Mouse (Mus musculus) large intestine, adult 2 months (tissue): Measurements from ENCODE around the gene Fam186b. TPM values are rescaled to one million over a fixed set of nuclear protein-coding genes. Genes with fewer than 3 reads are reported as not detected.

Experiments
- DNase-seq: peaks from one replicate; pipeline ENCODE4 v3.0.0-alpha.2; 2012; ENCODE audit warnings: low read depth, low spot score
- WGBS: fragments of 180-500 bp; shearing (Covaris S2); methylation state at CpG from one replicate; pipeline ENCODE4 v1.1.7; 2018; 5-methylcytosine and 5-hydroxymethylcytosine counted together
- polyA plus RNA-seq: library from polyadenylated mRNA; depleted of rRNA; stranded (reverse); fragments of >200 nt; gene quantifications from 2 replicates; pipeline ENCODE4 v1.2.3, GENCODE M21; 2012

Gene Fam186b
- polyA plus RNA-seq, 1 experiment, result not detected

GRCm38 (mm10) chr15:99324151-99324550, 28.5 kb upstream of the Fam186b start:
- WGBS, result 83% methylated on average over 9 of the region's 9 CpGs
- no peak for DNase-seq

GRCm38 (mm10) chr15:99320978-99321377, 25.3 kb upstream of the Fam186b start:
- 87% methylated on average over 9 of the region's 9 CpGs for WGBS
- no peak for DNase-seq

- no peak for DNase-seq
- WGBS, result 78% methylated on average over 10 of the region's 10 CpGs
Measured at GRCm38 (mm10) chr15:99320168-99320674, 24.5 kb upstream of the Fam186b start.

GRCm38 (mm10) chr15:99319411-99319871, 23.8 kb upstream of the Fam186b start:
- 58% methylated on average over 3 of the region's 3 CpGs for WGBS
- no peak for DNase-seq

- no peak for DNase-seq
- 79% methylated on average over 14 of the region's 14 CpGs for WGBS
Measured at GRCm38 (mm10) chr15:99318861-99319410, 23.2 kb upstream of the Fam186b start.

- no peak for DNase-seq
- 91% methylated on average over 6 of the region's 6 CpGs for WGBS
Measured at GRCm38 (mm10) chr15:99318071-99318470, 22.4 kb upstream of the Fam186b start.

- DNase-seq, result no peak
Measured at GRCm38 (mm10) chr15:99317267-99317651, 21.6 kb upstream of the Fam186b start.

GRCm38 (mm10) chr15:99316314-99317266, 20.9 kb upstream of the Fam186b start:
- 72% methylated on average over 16 of the region's 16 CpGs for WGBS
- no peak for DNase-seq

More at GRCm38 (mm10) chr15:99317267-99317651, 21.6 kb upstream of the Fam186b start:
- 71% methylated on average over 2 of the region's 2 CpGs for WGBS

- DNase-seq, result no peak
- WGBS, result 89% methylated on average over 16 of the region's 16 CpGs
Measured at GRCm38 (mm10) chr15:99314891-99315290, 19.2 kb upstream of the Fam186b start.

GRCm38 (mm10) chr15:99310617-99311016, 14.9 kb upstream of the Fam186b start:
- 87% methylated on average over 5 of the region's 5 CpGs for WGBS
- no peak for DNase-seq

- WGBS, result 92% methylated on average over 9 of the region's 9 CpGs
- no peak for DNase-seq
Measured at GRCm38 (mm10) chr15:99309549-99309948, 13.9 kb upstream of the Fam186b start.

GRCm38 (mm10) chr15:99307476-99307875, 11.8 kb upstream of the Fam186b start:
- no peak for DNase-seq
- WGBS, result 84% methylated on average over 9 of the region's 9 CpGs

- 55% methylated on average over 5 of the region's 5 CpGs for WGBS
- no peak for DNase-seq
Measured at GRCm38 (mm10) chr15:99296213-99296612, 525 bp upstream of the Fam186b start.

GRCm38 (mm10) chr15:99294813-99295374, 794 bp downstream of the Fam186b start, which contains the start of gene Prpf40b:
Gene Prpf40b (plus strand): TSS chr15:99295087.
- 1% methylated on average over 64 of the region's 64 CpGs for WGBS

GRCm38 (mm10) chr15:99294287-99294686, 1.4 kb downstream of the Fam186b start:
- 3% methylated on average over 16 of the region's 16 CpGs for WGBS
- DNase-seq, result no peak

More at GRCm38 (mm10) chr15:99294813-99295374, 794 bp downstream of the Fam186b start, which contains the start of gene Prpf40b:
- peak; percentile 38 for DNase-seq

- DNase-seq, result no peak
- 84% methylated on average over 11 of the region's 11 CpGs for WGBS
Measured at GRCm38 (mm10) chr15:99290586-99290985, 5.1 kb downstream of the Fam186b start.

GRCm38 (mm10) chr15:99285189-99285535, 10.5 kb downstream of the Fam186b start:
- 60% methylated on average over 8 of the region's 8 CpGs for WGBS
- no peak for DNase-seq

GRCm38 (mm10) chr15:99284527-99285188, 11.0 kb downstream of the Fam186b start:
- peak; percentile 71 for DNase-seq
- WGBS, result 20% methylated on average over 14 of the region's 14 CpGs

- 64% methylated on average over 10 of the region's 10 CpGs for WGBS
- DNase-seq, result no peak
Measured at GRCm38 (mm10) chr15:99283456-99283855, 12.2 kb downstream of the Fam186b start.

GRCm38 (mm10) chr15:99278271-99278670, 17.4 kb downstream of the Fam186b start:
- no peak for DNase-seq
- 23% methylated on average over 7 of the region's 7 CpGs for WGBS
